Mouse (Mus musculus) thymus, postnatal 0 days (tissue): Measurements from ENCODE around the gene Wdr45. TPM values are rescaled to one million over a fixed set of nuclear protein-coding genes. Genes with fewer than 3 reads are reported as not detected.
"Not testable (repeated sequence)": the region's sequence is repeated elsewhere in the genome, so short reads cannot be mapped to it uniquely, and the experiment has no call there.

Source experiments
- DNase-seq: peaks from one replicate; pipeline ENCODE4 v3.0.0-alpha.2; 2015; ENCODE audit warnings: low spot score
- polyA plus RNA-seq: library from polyadenylated mRNA; unstranded; fragments of >200 nt; fragmentation: Nextera tagmentation; extraction: Ambion mirVana; gene quantifications from 2 replicates; pipeline ENCODE4 v1.2.1, GENCODE M21; 2015

The Wdr45 gene
- polyA plus RNA-seq, 1 experiment from 2014 or later = 45.5 TPM

GRCm38 (mm10) chrX:7721514-7722281 lies 7.6 kb downstream of the Wdr45 start, which contains the start of gene Gm45208:
Gm45208 (plus strand) TSS chrX:7722245.
- peak; percentile 78 for DNase-seq

DNA sequence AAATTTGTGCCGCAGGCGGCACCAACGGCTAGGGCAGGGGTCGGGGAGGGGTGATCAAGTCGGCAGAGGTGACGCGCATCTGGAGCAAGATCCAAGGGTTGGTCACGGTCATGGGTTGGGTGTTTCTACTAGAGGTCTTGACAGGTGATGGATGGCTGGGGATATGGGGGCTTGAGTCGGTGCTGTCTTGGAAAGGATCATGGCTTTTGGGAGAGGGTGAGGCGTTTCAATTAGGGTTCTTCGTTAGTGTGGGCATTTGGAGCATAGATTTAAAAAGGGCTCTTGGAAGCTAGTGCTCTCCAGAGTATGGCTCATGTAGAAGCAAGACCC lies 8.1 kb downstream of the Wdr45 start:
- DNase-seq = no peak

DNA sequence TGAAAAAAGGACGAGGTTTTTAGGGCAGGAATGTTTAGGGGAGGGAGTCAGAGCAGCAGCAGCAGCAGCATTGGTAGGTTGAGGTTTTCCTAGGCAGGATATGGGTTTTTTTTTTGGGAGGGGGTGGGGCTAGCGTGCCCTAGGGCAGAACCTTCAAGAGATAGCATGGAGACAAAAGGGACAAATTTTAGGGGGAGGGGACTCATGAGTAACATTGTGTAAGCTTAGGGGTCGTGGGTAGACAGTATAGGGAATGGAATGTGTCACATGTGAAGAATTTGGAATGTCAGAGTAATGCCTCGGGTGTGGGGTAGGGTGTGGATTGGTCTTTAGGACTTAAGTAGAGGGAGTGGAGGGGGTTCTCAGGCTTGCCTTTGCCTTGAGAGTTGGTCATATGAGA lies 8.6 kb downstream of the Wdr45 start:
- DNase-seq = no peak

GRCm38 (mm10) chrX:7724135-7724534 lies 10.0 kb downstream of the Wdr45 start:
- no peak for DNase-seq

DNA sequence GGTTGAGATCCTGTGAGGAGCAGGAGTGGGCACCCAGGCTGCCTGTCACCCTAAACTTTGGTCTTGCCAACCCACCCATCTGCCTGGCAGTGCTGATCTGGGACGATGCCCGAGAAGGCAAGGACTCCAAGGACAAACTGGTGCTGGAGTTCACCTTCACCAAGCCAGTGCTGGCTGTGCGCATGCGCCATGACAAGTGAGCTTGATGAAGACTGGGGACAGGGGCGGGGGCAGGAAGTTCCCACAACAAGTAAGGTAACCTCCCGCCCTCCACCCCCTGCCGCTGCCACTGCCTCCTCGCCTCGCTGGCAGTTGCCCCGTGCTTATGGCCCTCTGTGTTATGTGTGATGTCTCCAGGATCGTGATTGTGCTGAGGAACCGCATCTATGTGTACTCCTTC lies 11.7 kb downstream of the Wdr45 start:
- no peak for DNase-seq

- no peak for DNase-seq
Observed at GRCm38 (mm10) chrX:7727176-7727575, 13.0 kb downstream of the Wdr45 start.

GRCm38 (mm10) chrX:7728215-7728921 lies 14.2 kb downstream of the Wdr45 start, which contains the start of gene Praf2:
Praf2 (plus strand) TSS chrX:7728439.
- peak; percentile 78 for DNase-seq

GRCm38 (mm10) chrX:7728922-7729265 lies 14.8 kb downstream of the Wdr45 start:
- DNase-seq = no peak

DNA sequence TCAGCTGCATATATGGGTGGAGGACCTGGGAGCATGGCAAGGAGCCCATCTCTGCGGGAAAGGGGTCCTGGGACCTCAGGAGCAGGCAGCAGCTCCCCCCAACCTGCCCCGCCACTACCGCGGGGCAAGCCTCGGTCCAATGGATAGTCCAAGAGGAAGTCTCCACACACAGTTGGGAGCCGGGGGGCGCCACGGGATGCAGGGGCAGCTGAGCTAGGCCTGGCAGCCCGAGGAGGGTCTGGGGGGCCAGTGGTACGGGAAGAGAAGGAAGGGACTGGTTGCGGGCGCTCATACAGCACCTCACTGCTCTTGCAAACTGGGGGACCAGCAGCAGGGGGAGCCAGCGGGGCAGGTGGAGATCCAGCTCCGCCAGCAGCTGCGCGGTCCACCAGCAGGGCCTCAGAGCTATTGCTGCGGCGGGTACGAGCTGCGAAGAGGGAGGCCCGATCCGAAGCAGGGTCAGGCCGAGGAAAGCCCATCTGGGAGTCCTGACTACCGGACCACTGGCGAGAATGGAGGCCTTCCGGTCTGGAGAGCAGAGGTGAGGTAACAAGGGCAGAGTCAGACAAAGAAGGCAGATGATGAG lies 19.5 kb downstream of the Wdr45 start:
- DNase-seq = peak; percentile 75

- DNase-seq = no peak
Observed at GRCm38 (mm10) chrX:7739336-7740081, 25.4 kb downstream of the Wdr45 start.

DNA sequence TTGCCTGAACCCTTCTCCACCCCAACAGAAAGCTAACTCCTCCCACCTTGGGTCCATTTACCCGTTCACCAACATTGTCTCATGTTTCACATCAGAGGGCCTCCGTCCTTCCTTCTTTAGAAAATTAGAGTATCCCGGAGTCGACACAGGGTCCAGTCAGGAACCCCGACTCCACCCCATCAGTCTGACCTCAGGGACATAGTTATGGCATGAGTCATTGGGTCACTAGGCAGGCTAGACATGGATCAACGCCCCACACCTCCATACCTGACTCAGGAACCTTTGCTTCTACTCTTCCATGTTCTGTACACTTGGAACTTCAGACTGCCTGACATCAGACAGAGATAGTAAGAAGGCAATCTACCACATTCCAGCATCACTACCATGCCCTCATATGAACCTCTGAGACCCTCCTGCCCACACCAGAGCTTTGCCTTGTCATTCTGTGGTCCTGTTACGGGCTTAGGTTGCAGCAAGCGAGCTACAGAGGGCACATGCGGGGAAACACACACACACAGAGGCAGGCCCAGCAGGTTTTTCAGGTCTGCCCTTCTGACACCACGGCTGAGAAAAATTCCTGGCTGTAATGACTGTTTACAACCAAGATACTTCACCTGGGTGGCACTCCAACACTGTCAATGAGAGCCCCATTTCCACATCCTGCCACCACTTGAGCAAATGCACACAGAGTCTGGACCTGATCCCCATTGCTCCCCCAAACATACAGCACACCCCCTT lies 26.1 kb downstream of the Wdr45 start:
- no peak for DNase-seq

GRCm38 (mm10) chrX:7741103-7741502 lies 27.0 kb downstream of the Wdr45 start:
- DNase-seq = no peak

DNA sequence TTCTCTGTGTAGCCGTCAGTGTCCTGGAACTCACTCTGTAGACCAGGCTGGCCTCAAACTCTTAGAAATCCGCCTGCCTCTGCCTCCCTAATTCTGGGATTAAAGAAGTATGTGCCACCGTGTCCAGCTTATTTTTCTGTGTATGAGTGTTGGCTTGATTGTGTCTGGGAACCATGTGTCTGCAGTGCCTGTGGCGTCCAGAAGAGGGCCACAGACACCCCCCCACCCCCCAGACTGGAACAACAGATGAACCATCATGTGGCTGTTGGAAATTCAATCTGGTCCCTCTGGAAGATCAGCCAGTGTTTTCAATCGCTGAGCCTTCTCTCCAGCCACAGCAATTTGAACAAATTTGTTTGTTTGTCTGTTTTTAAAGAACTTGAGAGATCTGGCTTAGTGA lies 29.3 kb downstream of the Wdr45 start:
- no peak for DNase-seq

GRCm38 (mm10) chrX:7744940-7745339 lies 30.8 kb downstream of the Wdr45 start:
- DNase-seq = no peak

DNA sequence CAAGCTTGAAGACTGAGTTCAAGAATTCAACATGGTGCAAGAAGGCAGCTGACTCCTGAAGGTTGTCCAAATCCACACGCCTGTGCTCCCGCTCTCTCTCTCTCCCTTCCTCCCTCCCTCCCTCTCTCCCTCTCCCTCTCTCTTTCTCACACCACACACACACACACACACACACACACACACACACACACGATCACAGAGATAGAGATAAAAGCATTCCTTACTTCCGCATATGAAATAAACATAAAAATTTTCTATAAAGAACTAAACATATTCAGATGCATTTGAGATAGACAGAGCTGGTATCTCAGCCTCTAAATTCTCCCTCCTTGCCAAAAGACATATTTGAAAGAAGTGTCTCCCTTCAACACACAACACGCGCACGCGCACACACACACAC lies 31.3 kb downstream of the Wdr45 start:
- DNase-seq = no peak

DNA sequence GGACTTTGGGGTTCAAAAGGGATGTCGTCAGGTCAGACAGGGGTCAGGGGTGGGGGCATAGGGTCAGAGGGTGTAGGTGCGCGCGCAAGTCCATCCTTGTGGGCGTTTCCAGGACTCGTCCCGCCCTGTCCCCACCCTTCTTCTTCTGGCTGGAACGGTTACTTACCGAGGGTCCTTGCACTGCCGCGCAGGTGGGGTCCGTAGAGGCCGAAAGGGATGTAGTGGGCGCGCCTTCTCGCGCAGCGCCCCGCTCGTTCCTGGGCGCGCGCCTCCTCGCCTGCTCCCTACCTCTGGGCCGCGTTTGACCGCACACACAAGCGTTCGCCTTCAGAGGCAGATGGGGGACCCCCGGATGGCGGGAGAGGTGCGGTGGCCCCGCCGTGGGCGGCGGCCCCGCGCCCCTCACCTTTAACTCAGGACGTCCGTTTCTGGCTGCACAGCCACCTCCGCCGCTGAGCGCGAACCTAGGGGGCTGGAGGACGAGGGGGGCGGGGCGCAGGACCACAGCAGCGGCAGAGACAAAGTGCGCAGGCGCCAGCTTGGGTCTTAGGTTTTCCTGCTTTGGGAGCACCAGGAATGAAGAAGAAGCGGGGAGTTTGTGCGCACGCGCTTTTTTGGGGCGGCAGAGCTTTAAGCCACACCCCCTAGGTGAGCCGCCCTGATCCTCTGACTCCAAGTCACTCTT lies 36.4 kb downstream of the Wdr45 start, which contains the start of gene Ccdc120:
TSS of gene Ccdc120 (minus strand) at position 474 of the 685 bp plus-strand sequence.
- DNase-seq = no peak

DNA sequence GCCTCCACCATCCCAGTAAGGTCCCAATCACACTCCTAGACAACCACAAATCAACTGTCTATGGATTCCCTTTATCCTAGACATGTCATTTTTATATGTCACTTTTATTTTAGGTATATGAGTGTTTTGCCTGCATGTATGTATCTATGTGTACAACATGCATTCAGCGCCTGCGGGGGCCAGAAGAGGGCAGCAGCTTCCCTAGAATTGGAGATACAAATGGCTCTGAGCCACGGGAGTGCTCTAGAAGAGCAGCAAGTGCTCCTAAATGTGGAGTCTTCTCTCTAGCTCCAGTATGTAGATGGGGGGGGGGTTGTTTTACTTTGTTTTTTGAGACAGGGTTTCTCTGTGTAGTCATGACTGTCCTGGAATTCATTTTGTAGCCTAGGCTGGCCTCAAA lies 39.5 kb downstream of the Wdr45 start:
- DNase-seq = not testable (repeated sequence)

GRCm38 (mm10) chrX:7762137-7762920 lies 48.2 kb downstream of the Wdr45 start, which contains the start of gene Tfe3:
Tfe3 (plus strand) TSS chrX:7762560.
- DNase-seq = peak; percentile 82

GRCm38 (mm10) chrX:7762921-7763197 lies 48.7 kb downstream of the Wdr45 start:
- DNase-seq = no peak
